Mouse (Mus musculus): ENCODE results near the gene Slc4a1ap.
"Not testable (repeated sequence)": the region's sequence is repeated elsewhere in the genome, so short reads cannot be mapped to it uniquely, and the experiment has no call there.

The Slc4a1ap gene

GRCm38 (mm10) chr5:31526354-31527116, at the start of gene Slc4a1ap:
TSS of gene Slc4a1ap (plus strand) at chr5:31526995.
- DNase-seq (ENCODE audit: low spot score) = peak; percentile 38

- DNase-seq (ENCODE audit: low spot score) = no peak
Measured at GRCm38 (mm10) chr5:31480536-31480935, 46.3 kb upstream of the Slc4a1ap start.

- DNase-seq (ENCODE audit: low spot score) = no peak
Measured at GRCm38 (mm10) chr5:31485440-31485839, 41.4 kb upstream of the Slc4a1ap start, which contains the start of gene 4930548H24Rik. TSS of gene 4930548H24Rik (plus strand) at chr5:31485740.

GRCm38 (mm10) chr5:31487889-31488288, 38.9 kb upstream of the Slc4a1ap start:
- DNase-seq (ENCODE audit: low spot score) = no peak

DNA sequence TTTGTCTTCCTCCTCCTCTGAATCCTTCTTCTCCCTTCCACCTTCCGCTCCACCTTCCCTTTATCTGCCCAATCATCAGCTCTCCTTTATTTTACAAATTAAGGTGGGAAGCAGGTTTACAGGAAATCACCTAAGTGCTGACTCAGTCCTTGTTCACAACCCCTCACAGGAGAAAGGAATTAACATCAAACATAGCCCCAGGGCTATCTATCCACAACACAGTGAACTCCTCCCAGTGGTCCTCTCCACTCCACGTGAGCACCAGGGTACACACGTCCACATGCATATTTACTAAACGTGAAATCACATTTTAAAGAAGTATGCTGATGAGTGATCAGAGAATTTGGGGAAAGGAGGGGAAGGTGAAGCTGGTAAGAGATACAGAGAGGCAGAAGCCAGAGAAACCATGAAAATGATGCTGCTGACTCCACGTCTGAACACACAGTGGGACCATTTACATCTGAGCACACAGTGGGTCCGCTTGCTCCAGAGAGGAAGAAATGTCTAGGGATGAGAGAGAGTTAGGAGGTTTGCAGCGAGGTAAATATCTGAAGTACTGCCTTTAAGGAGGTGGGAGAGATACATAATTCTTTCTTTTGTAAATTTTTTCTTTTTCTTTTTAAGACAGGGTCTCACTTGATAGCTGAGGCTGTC, 37.6 kb upstream of the Slc4a1ap start:
- no peak for DNase-seq (ENCODE audit: low spot score)

- DNase-seq (ENCODE audit: low spot score) = no peak
Measured at GRCm38 (mm10) chr5:31492031-31492430, 34.8 kb upstream of the Slc4a1ap start.

- peak; percentile 56 for DNase-seq (ENCODE audit: low spot score)
Measured at GRCm38 (mm10) chr5:31494513-31495297, 32.1 kb upstream of the Slc4a1ap start, which contains the start of gene Gpn1. TSS of gene Gpn1 (plus strand) at chr5:31494741.

- DNase-seq (ENCODE audit: low spot score) = no peak
Measured at GRCm38 (mm10) chr5:31504843-31505242, 22.0 kb upstream of the Slc4a1ap start.

DNA sequence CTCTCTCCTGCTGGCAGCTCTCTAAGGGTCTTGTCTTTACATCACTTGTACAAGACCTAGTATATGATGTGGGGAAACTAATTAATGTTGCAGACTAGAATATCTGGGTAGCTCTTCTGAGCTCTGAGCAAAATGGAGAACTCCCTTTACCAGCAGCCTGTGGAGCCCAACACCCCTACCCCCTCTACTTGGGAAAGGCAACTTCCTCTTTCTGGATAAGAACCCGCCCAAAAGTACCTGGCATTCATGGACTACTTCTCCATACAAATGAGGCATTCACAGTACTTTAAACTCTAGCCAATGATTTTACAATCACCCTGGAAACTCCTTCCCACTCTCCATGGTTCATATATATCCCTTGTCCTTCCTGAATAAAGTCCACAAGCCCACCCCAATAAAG, 14.3 kb upstream of the Slc4a1ap start:
- DNase-seq (ENCODE audit: low spot score) = no peak

DNA sequence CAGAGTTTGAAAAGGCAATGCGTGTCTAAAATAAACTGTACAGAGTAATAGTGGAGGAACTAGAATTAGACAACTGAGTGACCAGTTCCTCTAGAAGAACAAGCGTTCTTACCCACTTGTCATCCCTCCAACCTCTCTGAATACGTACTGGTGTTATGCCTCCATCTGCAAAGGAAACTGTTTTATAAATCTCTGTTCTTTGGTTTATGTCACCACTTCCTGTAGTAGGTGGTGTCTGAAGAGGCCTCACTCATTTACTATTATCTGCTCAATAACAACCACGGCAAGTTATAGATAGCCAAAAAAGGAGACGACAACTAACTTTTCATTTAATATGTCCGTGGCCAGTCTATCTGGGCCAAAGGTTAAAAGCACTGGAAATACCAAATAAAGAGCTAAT, 6.2 kb upstream of the Slc4a1ap start:
- no peak for DNase-seq (ENCODE audit: low spot score)

DNA sequence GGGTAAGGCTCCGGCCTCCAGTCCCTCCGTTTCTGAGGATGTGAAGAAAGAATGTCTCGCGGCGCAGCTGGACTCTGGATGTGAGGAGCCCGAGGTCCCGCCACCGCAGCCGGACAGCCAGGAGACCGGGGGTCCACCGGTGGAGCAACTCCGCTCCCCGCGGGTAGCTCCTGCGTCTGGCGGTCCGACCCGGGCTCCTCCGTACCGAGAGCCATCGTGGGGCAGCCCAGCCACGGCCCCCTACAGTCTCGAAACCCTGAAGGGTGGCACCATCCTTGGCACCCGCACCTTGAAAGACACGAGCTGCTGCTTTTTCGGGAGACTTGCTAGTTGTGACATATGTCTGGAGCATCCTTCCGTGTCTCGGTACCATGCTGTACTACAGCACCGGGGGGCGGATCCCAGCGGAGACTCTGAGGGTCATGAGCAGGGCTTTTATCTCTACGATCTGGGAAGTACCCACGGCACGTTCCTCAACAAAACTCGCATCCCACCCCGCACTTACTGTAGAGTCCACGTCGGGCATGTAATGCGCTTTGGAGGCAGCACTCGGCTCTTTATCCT, 404 bp downstream of the Slc4a1ap start:
- DNase-seq (ENCODE audit: low spot score) = no peak

DNA sequence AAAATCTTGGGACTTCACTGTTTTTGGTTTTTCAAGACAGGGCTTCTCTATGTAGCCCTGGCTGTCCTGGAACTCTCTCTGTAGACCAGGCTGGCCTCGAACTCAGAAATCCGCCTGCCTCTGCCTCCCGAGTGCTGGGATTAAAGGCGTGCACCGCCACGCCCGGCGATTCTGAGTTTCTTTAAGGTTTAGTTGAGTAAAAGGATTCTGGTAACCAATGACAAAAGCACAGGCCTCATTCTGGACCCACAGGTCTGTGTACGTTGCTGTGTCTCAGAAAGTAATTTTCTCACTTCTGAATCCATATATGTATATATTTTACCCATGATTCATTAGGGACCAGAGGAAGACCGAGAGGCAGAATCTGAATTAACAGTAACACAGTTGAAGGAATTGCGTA, 912 bp downstream of the Slc4a1ap start, which contains the start of gene Supt7l:
TSS of gene Supt7l (minus strand) at position 101 of the 400 bp plus-strand sequence.
- DNase-seq (ENCODE audit: low spot score) = not testable (repeated sequence)

DNA sequence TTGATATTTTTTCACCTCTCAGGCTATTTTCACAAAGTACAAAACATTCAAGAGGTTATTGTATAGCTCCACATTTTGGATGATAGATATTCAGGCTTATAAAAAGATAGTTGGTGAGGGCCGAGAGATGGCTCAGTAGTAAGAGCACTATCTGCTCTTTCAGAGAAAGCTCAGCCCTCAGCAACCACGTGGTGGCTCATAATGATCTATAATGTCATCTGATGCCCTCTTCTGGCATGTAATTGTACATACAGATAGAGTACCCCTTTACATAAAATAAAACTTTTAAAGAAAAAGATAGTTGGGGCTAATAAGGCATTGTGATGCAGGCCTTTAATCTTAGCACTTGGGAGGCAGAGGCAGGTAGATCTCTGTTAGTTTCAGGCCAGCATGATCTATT, 1.8 kb downstream of the Slc4a1ap start:
- DNase-seq (ENCODE audit: low spot score) = no peak

- no peak for DNase-seq (ENCODE audit: low spot score)
Measured at GRCm38 (mm10) chr5:31535228-31535627, 8.4 kb downstream of the Slc4a1ap start.

- DNase-seq (ENCODE audit: low spot score) = no peak
Measured at GRCm38 (mm10) chr5:31559401-31559800, 32.6 kb downstream of the Slc4a1ap start.

DNA sequence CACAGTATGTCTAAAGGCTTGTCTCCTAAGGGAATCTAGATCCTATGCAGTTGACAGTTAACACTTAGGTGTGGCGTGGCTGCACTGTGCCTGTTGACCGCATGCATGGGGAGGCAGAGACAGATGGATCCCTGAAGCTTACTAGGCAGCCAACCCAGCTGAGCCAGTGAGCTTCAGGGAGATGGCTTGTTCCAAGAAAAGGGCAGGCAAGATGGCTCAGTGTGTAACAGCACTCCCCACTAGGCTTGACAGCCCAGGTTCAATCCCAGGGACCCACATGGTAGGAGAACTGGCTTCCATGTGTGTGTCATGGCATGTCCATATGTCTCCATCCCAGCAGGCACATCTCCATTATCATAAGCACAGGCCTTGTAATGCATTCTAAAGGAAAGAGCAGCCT, 33.6 kb downstream of the Slc4a1ap start:
- no peak for DNase-seq (ENCODE audit: low spot score)

GRCm38 (mm10) chr5:31562036-31562666, 35.4 kb downstream of the Slc4a1ap start:
- DNase-seq (ENCODE audit: low spot score) = no peak

DNA sequence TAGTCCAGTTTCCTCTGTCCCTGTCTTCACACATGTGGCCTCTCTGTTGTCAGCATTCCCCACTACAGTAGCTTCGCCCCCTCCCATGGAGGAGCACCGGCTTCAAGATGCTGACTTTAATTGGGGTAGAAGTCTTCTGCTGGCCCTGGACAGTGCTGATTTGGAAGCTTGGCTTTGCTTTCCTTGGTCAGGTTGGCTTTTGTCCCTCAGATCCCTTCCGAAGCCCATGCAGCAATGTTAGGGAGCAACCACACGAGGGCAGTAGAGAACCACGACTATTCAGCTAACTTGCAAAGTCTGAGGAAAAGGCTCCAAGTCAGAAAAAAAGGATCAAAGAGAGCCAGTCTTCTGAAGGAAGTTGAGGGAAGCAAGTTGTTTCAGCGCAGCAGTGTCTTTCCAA, 36.7 kb downstream of the Slc4a1ap start:
- DNase-seq (ENCODE audit: low spot score) = peak; percentile 51

DNA sequence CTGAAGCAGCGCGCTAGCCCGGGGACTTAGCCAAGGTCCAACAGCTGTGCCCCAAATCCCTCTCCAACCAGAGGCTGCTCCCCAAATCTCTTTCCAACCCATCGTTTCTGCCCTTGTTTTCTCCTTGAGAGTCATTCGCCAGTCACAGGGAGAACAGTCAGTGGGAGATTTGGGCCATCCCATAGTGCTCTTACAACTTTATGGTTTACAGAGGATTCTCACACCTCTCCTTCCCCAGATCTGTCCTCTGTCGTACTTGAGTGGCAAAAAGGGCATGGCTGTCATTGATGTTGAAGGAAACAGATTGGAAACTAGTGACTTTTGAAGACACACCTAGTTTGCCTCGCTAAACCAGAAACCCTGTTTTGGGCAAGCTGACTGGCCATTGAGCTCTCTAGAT, 37.1 kb downstream of the Slc4a1ap start:
- no peak for DNase-seq (ENCODE audit: low spot score)

DNA sequence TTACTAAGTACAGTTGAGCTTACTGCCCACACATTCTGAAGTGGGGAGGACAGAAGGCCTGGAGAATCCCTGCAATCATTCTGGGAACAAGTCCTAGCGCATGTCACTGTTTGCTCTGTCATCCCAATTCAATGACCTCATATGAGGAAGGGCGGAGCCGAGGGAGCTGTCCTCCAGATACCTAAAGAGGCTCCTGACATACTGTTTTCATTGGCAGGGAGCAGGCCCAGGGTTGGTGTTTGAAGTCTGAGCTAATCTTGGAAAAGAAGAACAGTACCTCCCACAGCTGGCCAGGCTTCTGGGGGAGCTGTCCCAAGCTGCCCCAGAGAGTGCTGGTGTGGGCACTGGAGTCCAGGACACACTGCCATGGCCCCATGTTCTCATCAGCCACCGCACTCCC, 38.2 kb downstream of the Slc4a1ap start:
- DNase-seq (ENCODE audit: low spot score) = no peak

DNA sequence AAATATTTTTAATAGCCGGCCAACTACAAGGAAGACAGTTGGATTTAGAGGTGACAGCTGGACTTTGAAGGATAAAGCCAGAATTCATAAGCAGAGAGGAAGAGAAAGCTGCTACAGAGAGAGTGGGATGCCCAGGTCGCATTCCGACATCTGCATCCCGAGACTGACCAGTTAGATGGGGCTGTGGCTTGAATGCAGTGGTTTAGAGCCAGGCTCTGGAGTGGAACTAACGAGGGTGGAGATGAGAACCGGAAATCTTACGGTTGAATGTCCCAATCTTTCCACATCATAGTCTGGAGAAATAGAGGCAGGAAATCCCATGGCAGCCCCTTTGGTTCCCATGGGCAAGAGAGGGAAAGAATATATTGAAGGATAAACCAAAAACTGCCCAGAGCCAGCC, 39.2 kb downstream of the Slc4a1ap start:
- DNase-seq (ENCODE audit: low spot score) = no peak

- DNase-seq (ENCODE audit: low spot score) = no peak
Measured at GRCm38 (mm10) chr5:31566457-31566856, 39.7 kb downstream of the Slc4a1ap start.
